Mouse (Mus musculus) stomach, postnatal 0 days (tissue): ENCODE results near the gene Rgs12. TPM values are rescaled to one million over a fixed set of nuclear protein-coding genes. Genes with fewer than 3 reads are reported as not detected.

ENCODE experiments used
- ATAC-seq: fragments of 200-750 bp; cut with Nextera tagmentation; 2 replicates; pipeline ENCODE4 v1.8.0; 2017; ENCODE audit not compliant: low FRiP score, low TSS enrichment
- DNase-seq: peaks from one replicate; pipeline ENCODE4 v3.0.0-alpha.2; 2016; ENCODE audit warnings: low spot score
- H3K27ac ChIP-seq: fragments of 300-500 bp; sonication (generic); replicated peaks from 2 replicates; pipeline ENCODE4 v1.5.1; 2014; ENCODE audit warnings: mild to moderate bottlenecking, control low read depth
- H3K27me3 ChIP-seq: fragments of 300-500 bp; sonication (generic); 2 replicates; pipeline ENCODE4 v1.6.1; 2014; ENCODE audit warnings: low read length; ENCODE audit not compliant: control insufficient read depth, insufficient read depth
- H3K36me3 ChIP-seq: fragments of 300-500 bp; sonication (generic); 2 replicates; pipeline ENCODE4 v1.6.1; 2014; ENCODE audit warnings: low read length, mixed read lengths; ENCODE audit not compliant: control insufficient read depth, insufficient read depth
- H3K4me1 ChIP-seq: fragments of 300-500 bp; sonication (generic); replicated peaks from 2 replicates; pipeline ENCODE4 v1.6.1; 2014; ENCODE audit warnings: antibody characterized with exemption; ENCODE audit not compliant: control insufficient read depth, insufficient read depth
- H3K4me2 ChIP-seq: fragments of 300-500 bp; sonication (generic); replicated peaks from 2 replicates; pipeline ENCODE4 v1.6.1; 2014; ENCODE audit warnings: low read depth, mild to moderate bottlenecking, control low read depth, moderate library complexity
- H3K4me3 ChIP-seq: fragments of 300-500 bp; sonication (generic); 2 replicates; pipeline ENCODE4 v1.5.1; 2014; ENCODE audit warnings: low read depth, low read length, control low read depth
- H3K9ac ChIP-seq: fragments of 300-500 bp; sonication (generic); 2 replicates; pipeline ENCODE4 v1.6.1; 2014; ENCODE audit warnings: mild to moderate bottlenecking, low read length, control low read depth, mixed read lengths
- H3K9me3 ChIP-seq: fragments of 300-500 bp; sonication (generic); 2 replicates; pipeline ENCODE4 v1.6.1; 2016; ENCODE audit warnings: low read length; ENCODE audit not compliant: control insufficient read depth
- CTCF ChIP-seq: IDR thresholded peaks from 2 replicates; pipeline ENCODE4 v1.5.1; 2016; ENCODE audit warnings: antibody characterized with exemption, low read depth, mild to moderate bottlenecking, moderate library complexity
- EP300 ChIP-seq: optimal IDR thresholded peaks from 2 replicates; pipeline ENCODE3; 2016; ENCODE audit warnings: antibody characterized with exemption
- WGBS: fragments of 180-500 bp; shearing (Covaris S2); extraction: QIAGEN DNeasy Blood & Tissue Kit; methylation state at CpG from one replicate; pipeline ENCODE4 v1.1.7; 2014; 5-methylcytosine and 5-hydroxymethylcytosine counted together
- polyA plus RNA-seq: library from polyadenylated mRNA; unstranded; fragments of >200 nt; fragmentation: Nextera tagmentation; extraction: Ambion mirVana; gene quantifications from 2 replicates; pipeline ENCODE4 v1.2.1, GENCODE M21; 2015

Gene Rgs12
- polyA plus RNA-seq, 1 experiment from 2014 or later, result 12.7 TPM

GRCm38 (mm10) chr5:34915801-34916200, 33.4 kb upstream of the Rgs12 start:
- no peak overlapping the region for H3K4me3 ChIP-seq
- WGBS, result 7% methylated on average over 1 of the region's 1 CpGs
- H3K36me3 ChIP-seq, result no peaks in the 10 kb centered on the region
- DNase-seq (peak; percentile 75), ATAC-seq (peak; percentile 63)
- H3K27me3 ChIP-seq, result no peaks in the 10 kb centered on the region
- H3K4me1 ChIP-seq, result no peaks in the 10 kb centered on the region
- no peak for TF ChIP-seq EP300
- TF ChIP-seq CTCF, result peak; percentile 95
- H3K27ac ChIP-seq, result no peak overlapping the region
- H3K9ac ChIP-seq, result no peak overlapping the region
- no peak overlapping the region for H3K4me2 ChIP-seq
- H3K9me3 ChIP-seq, result no peaks in the 10 kb centered on the region

DNA sequence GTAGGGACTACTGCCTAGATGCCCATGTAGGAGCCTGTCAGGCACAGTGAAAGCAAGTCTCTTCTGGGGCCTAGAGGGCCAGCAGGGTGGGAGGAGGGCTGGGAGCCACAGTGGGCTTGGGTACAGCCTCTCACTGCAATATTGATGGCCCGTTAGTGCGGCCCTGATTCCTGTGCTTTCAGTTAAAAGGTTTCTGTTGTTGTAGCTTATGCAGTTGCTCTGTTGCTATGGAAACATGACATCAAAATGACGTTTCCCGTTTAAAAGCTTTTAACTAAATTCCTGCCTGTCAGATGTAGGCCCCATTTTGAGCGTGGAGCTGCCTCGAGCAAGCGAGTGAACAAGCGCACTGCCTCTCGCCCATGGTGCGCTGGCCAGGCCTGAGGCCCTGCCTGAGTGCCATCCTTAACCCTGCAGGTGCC, 32.0 kb upstream of the Rgs12 start:
- no peaks in the 10 kb centered on the region for H3K27me3 ChIP-seq
- no peak overlapping the region; the same call in 1 of the 2 replicates for H3K9ac ChIP-seq
- DNase-seq (no peak), ATAC-seq (no peak)
- H3K9me3 ChIP-seq, result no peaks in the 10 kb centered on the region
- 49% methylated on average over 10 of the region's 10 CpGs for whole genome bisulfite sequencing
- no peak overlapping the region for H3K27ac ChIP-seq
- H3K36me3 ChIP-seq, result no peaks in the 10 kb centered on the region
- TF ChIP-seq EP300 (no peak), CTCF (no peak)
- no peak overlapping the region for H3K4me3 ChIP-seq
- no peak overlapping the region for H3K4me2 ChIP-seq
- no peaks in the 10 kb centered on the region for H3K4me1 ChIP-seq

DNA sequence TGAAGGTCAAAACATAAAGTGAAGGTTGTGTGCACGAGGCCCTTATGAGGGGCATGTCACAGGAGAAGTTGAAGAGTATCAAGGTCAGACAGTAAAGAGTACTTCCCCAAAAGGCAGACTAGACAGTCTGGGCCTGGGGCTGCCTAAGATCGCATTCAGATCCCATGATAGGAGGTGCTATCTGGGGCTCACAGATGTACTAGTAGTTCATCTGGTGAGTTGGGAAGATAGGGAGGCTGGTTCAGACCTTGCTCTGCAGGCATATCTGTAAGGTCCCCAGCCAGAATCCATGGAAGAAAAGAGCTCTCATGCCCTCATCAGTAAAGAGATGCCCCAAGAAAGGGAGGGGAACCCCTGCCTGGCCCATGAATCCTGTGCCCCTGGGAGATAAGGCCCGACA, 30.5 kb upstream of the Rgs12 start:
- Histone ChIP-seq H3K27me3 (no peaks in the 10 kb centered on the region), H3K4me2 (no peak overlapping the region), H3K36me3 (no peaks in the 10 kb centered on the region), H3K4me3 (no peak overlapping the region), H3K27ac (no peak overlapping the region), H3K9ac (no peak overlapping the region), H3K4me1 (no peaks in the 10 kb centered on the region), H3K9me3 (no peaks in the 10 kb centered on the region)
- ATAC-seq (no peak), DNase-seq (no peak)
- TF ChIP-seq CTCF (no peak), EP300 (no peak)
- 82% methylated on average over 3 of the region's 3 CpGs for WGBS

GRCm38 (mm10) chr5:34922531-34922930, 26.7 kb upstream of the Rgs12 start:
- no peaks in the 10 kb centered on the region for H3K27me3 ChIP-seq

DNA sequence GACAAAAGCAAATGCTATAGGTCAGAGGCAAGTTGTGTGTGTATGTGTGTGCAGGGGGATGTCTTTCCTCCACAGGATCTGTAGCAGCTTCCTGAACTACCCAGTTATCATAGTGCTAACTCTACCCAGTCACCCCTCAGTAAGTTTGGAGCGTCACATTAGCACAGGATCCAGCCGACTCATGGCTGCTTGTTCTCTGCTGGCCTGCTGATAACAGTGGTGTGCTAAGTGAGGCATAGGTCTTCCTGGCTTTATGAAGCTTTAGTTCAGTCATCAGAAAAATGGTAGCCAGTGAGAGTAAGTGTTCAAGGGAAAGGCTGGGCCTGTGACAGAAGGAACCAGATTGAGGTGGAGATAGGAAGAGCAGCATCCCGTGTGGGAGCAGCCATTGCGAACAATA, 25.3 kb upstream of the Rgs12 start:
- ATAC-seq, result no peak

More at GRCm38 (mm10) chr5:34922531-34922930, 26.7 kb upstream of the Rgs12 start:
- WGBS, result 60% methylated on average over 6 of the region's 6 CpGs
- no peaks in the 10 kb centered on the region for H3K36me3 ChIP-seq
- no peaks in the 10 kb centered on the region for H3K4me1 ChIP-seq
- no peak overlapping the region for H3K4me2 ChIP-seq
- no peak for DNase-seq
- no peak for TF ChIP-seq EP300
- TF ChIP-seq CTCF, result no peak
- no peaks in the 10 kb centered on the region for H3K9me3 ChIP-seq
- no peak overlapping the region for H3K4me3 ChIP-seq
- H3K9ac ChIP-seq, result no peak overlapping the region
- no peak for ATAC-seq
- H3K27ac ChIP-seq, result no peak overlapping the region

GRCm38 (mm10) chr5:34924519-34924918, 24.7 kb upstream of the Rgs12 start:
- TF ChIP-seq CTCF (no peak), EP300 (no peak)
- DNase-seq, result no peak
- no peak overlapping the region for H3K4me3 ChIP-seq
- H3K4me2 ChIP-seq, result no peak overlapping the region
- 75% methylated on average over 7 of the region's 7 CpGs for WGBS
- H3K9me3 ChIP-seq, result no peaks in the 10 kb centered on the region
- H3K27me3 ChIP-seq, result no peaks in the 10 kb centered on the region
- H3K27ac ChIP-seq, result no peak overlapping the region
- no peaks in the 10 kb centered on the region for H3K4me1 ChIP-seq
- no peak overlapping the region for H3K9ac ChIP-seq
- ATAC-seq, result no peak
- H3K36me3 ChIP-seq, result no peaks in the 10 kb centered on the region

More for the DNA sequence above, 25.3 kb upstream of the Rgs12 start:
- Histone ChIP-seq H3K4me1 (no peaks in the 10 kb centered on the region), H3K27ac (no peak overlapping the region), H3K4me3 (no peak overlapping the region), H3K4me2 (no peak overlapping the region), H3K36me3 (no peaks in the 10 kb centered on the region), H3K9me3 (no peaks in the 10 kb centered on the region), H3K9ac (no peak overlapping the region), H3K27me3 (no peaks in the 10 kb centered on the region)
- TF ChIP-seq CTCF (no peak), EP300 (no peak)
- WGBS, result 86% methylated on average over 4 of the region's 4 CpGs
- no peak for DNase-seq

- Histone ChIP-seq H3K27me3 (no peaks in the 10 kb centered on the region), H3K4me2 (no peak overlapping the region), H3K9ac (no peak overlapping the region), H3K27ac (no peak overlapping the region), H3K36me3 (no peaks in the 10 kb centered on the region), H3K4me3 (no peak overlapping the region), H3K9me3 (no peaks in the 10 kb centered on the region), H3K4me1 (no peaks in the 10 kb centered on the region)
- DNase-seq (no peak), ATAC-seq (no peak)
- 83% methylated on average over 4 of the region's 4 CpGs for WGBS
- TF ChIP-seq EP300 (no peak), CTCF (no peak)
These were observed 21.6 kb upstream of the Rgs12 start for GRCm38 (mm10) chr5:34927648-34928047.
